Mouse (Mus musculus) G1E-ER4 (cell line): ENCODE measurements around the gene Grip1. TPM values are rescaled to one million over a fixed set of nuclear protein-coding genes. Genes with fewer than 3 reads are reported as not detected.

ENCODE experiments used
- GATA1 ChIP-seq: IDR thresholded peaks from one replicate; pipeline ENCODE4 v1.8.0; 2012; ENCODE audit warnings: low read length, inconsistent platforms
- polyA plus RNA-seq: library from polyadenylated mRNA; stranded (reverse); fragments of >175 nt; gene quantifications from 2 replicates; pipeline ENCODE4 v1.2.3, GENCODE M21; 2012

Gene Grip1
- polyA plus RNA-seq, 1 experiment: not detected

DNA sequence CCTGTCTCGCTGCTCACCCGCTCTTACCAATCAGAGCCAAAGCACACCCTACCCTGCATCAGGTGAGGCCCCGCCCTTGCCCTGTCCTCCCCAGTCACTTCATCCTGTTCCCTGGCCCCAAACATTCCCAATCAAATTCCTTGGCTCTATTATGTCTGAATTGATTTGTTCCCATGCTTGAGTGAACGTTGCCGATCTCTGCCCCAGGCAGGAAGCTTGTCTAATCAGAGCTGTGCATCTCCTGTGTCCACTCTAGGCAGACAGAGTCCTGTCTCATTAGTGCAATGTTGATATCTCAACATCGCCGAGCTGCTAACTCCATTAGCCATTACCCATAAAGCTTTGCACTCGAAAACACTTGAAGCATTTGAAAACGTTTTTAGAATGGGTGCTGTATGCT is 210.0 kb downstream of the Grip1 start:
- no peak for TF ChIP-seq GATA1

DNA sequence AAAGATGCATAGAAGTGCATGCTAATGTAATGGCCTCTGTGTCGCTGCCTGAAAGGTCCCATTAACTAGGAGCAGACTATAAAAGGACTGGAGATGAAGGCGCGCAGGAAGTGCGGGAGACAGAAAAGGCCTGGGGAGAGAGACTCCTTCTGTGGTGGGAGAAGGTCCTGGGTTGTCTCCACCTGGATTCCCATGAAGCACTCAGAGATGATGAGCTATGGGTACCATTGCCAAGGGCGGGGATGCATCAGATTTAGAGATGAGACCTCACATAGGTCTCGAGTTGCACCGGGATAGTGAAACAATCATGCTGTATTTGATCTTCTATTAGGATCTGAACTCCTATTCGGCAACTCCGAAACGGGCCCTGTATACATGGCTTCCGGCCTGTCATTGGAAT is 212.8 kb downstream of the Grip1 start:
- no peak for TF ChIP-seq GATA1

DNA sequence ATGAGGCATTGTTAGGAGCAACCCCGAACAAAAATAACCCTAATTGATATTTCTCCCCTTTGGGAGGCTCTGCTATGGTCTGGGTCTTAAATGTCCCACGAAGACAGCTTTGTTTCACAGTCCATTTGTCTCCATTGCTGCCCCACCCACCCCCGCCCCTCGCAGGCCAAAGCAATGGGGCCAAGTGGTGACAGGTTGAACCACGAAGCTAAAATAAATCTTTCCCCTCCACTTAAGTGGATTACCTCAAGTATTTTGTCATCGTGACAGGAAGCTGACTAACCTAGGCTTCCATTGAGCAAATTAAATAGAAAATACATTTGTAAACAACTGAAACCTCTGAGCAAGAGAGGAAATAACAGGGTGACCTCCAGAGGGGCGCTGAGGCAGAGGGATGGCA is 216.8 kb downstream of the Grip1 start:
- no peak for TF ChIP-seq GATA1

DNA sequence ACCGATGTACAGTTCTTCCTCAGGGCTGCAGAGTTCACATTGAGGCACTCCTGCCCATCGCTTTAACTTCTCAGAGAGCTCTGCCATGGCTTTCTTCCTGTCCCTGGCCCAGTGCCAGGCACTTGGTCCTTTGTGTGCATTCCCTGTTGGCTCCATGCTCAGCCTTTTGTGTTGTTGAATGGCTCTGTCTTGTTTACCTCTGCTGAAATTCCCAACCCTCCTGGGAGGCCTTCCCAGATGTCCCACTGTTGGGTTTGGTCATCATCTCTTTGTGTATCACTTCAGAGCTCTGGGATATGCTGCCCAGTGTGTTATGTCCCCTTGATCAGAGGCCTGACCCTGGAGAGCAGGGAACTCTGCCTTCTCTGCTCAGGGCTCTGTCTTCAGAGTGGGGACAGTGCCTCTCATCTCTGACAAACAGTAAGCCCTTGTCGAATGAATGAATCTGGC is 230.8 kb downstream of the Grip1 start:
- TF ChIP-seq GATA1: no peak

DNA sequence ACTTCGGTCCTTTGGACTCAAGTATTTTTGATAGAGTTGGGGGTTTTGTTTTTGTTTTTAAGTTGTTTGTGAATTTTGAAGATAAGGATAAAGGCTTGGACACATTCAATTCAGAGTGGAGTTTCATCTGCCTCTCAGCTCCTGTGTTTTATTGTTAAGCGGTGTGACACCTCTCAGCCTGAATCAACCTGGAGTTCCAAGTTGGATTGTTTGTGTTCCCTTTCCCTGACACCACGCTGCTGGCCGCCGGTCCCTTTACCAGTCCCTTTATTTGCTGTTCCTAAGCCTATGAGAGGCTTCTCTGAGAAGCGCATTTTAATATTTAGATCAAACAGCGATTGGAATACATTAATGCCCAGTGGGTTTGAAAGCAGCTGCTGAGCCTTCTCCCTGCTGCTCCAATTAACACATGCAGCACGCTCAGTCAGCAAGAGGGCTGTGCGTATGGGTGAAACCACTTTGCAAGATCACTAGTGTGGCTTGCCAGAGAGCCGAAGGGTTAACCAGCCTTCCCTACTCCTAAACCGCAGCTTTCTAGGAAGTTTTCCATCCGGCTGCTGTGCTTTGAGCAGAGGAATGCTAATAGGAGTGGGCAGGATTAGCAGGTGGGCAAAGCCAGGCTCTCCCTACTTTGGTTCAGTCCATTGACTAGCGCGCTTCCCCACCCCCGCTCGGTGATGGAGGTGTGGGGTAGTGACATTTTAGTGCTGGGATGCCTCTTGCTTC is 237.9 kb downstream of the Grip1 start:
- no peak for TF ChIP-seq GATA1

DNA sequence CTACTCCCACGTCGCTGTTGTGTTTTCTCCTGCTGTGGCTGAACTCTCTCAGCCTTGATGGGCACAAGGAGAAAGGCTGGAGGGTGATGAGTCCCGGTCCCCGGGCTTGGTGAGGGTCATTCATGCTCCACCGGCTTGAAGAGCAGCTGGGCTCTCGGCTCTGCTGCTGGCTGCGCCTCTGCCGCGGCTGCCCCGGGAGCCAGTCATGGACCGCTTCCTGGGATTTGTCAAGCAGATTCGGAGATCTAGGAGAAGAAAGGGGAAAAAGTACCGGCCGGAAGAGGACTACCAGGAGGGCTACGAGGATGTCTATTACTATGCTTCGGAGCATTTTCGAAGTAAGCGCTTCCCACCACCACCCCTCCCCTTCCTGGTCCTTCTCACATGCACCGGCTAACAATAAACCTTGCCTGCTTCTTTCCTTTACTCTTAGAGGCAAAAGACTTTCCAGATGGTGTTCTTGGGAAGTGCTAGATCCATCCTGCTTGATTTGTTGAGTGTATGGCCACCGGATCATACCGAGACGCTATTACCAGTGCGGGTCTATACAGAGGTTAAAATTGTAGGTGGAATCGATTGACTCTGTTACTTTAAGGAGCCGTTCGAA is 238.8 kb downstream of the Grip1 start:
- no peak for TF ChIP-seq GATA1

DNA sequence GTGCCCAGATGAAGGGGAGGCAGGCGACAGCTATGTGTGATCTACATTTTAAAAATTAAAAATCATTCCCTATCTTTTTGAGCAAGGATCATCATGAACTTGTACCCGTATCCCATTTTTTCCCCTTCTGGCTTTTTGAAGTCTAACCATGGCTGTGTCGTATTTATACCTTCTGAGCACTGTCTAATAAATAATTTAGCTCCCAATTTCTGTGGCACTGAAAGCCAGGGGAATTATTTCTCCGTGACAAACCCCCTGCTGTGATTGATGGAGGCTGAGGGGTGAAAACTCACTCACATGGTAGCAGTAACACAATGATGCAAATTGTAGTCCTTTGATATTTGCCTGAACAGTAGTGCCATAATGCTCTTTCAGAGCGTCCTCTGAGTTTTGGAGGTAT is 239.8 kb downstream of the Grip1 start:
- no peak for TF ChIP-seq GATA1

DNA sequence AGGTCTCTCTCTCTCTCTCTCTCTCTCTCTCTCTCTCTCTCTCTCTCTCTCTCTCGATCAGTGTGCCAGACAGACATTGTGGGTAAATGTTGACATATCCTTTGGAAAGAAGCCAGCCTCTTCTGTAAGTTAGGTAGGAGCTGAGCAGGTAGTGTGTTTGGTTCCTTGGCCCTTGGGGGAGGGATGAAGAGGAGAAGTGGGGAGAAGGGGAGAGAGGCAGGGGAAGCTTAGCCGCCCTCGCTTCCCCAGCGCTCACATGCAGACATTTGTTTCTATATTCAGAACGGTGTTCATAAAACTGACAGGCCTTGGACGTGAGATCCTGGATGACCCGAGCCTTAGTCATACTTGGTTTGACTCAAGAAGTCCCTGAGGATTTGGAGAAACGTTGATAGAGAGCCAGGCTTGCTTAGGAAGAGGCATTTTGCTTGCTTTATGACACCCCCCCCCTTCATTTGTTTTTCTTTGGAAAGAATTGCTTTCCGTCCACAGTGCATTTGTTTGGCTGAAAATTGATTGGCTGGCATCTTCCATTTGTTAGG is 243.7 kb downstream of the Grip1 start:
- TF ChIP-seq GATA1: no peak

DNA sequence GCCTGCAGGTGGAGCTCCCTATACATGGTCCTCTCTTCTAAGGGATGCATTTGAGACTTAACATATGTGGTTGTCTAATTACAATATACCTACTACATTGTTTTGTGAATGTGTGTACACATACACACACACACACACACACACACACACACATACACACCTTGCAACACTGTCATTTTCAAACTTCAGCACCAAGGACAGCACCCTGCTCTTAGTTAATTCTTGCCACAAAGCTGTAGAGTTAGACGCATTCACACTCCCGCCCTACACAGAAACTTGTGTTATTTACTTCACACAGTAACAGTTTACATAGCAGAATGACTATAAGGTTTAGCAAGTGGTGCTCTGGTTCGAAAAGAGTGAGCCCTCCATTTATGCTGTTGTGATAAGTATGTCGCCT is 251.7 kb downstream of the Grip1 start:
- no peak for TF ChIP-seq GATA1

DNA sequence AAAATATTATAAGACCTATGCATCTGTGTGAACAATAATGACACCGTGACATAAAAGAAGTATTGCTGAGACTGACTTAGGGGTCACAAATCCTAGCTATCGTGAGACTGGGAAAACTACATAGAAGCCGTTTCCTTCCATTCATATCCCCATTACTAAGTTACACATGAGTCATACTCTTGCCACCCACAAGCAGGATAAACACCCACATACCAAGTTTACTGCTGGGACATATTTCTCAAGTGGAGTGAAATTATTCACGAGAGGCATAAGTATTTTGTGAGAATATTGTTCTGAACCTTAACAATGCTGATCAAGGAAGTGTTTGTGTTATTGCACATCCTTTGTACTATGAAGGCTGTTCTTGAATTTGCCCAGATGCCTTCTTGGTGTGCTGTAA is 252.7 kb downstream of the Grip1 start:
- no peak for TF ChIP-seq GATA1

DNA sequence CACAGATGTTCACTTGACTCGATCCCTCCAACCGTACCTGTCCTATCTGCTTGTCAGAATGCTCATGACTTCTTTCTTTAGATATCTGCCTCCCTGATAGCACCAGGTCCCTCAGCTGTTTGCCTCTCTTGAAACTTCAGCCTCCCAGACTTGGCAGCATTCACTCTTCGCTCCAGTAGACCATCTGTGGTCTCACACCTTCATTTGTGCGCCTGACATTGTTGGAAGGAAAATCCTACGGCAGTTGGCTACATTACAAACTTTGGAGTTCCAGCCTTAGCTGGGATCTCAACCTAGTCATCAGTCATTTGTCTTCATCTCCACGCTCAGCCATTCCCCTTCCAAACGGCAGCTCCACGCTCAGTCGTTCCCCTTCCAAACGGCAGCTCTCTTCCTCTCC is 253.4 kb downstream of the Grip1 start:
- TF ChIP-seq GATA1: no peak

DNA sequence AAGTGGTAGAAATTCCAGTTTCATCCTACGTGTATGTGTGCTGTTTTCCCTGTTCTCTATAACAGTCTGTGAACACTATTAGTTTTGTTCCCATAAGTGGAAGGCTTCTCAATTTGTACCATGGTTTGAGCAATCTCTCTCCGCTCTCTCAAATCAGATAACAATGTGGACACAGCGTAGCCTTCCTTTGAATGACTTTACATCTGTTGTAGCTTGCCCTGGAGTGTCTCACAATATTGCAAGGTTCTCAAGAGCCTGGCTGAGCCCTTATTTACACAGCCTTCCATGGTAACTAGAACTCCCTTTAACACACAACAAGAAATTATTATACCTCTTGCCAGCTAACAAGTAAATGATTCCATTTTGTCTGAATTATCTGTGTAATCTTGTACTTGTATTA is 268.3 kb downstream of the Grip1 start:
- no peak for TF ChIP-seq GATA1

DNA sequence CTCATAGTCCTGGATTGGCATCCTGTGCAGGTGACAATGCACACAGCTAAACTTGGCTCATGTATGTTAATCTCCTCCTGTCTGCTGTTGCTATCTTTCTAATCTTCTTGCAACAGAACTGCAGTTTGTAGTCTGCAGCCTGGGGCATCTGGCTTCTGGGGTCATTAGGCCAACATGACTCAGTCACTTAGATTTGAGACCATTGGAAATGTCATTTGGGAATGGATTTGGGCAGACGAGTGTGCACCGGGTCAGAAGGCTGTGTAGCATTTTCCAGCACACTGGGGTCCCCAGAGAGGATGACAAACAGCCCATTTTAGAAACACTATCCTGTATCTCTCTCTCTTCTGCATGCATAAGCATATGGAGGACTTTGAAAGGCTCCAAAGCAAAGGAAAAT is 268.8 kb downstream of the Grip1 start:
- no peak for TF ChIP-seq GATA1

DNA sequence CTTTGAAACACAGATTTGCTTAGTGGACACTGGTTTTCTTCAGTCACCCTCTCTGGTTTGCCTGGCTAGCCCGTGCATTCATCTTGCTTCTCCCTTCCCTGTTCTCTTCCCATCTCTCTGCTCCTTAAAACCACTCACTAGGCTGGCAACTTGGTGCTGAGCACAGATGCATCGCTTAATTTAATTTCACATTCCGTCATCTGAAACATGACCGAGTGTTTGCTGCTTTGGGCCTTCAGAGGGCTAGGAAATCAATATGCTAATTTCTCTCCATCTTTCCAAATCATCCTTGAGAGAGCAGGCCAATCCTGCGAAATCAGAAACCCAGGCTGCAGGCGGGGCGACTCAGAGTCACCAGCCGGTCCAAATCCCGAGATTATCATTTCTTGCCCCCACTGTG is 270.0 kb downstream of the Grip1 start:
- no peak for TF ChIP-seq GATA1

DNA sequence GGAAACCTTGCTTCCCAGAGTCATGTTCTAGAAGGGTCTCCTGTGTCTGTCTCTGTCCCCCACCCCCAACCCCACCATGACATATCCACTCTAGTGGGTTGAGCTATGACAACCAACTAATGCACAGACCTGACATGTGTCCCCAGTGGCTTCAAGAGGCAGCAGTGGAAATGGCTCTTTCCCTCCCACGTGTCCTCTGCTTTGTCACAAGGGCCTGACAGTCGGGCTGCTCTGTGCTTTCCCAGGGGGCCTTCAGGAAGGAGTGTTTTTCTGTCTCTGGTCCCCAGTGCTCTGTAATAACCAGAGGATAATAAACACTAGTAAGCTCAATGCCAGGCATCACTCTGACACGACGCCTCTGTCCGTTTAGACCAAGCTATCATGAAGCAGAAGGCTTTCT is 271.7 kb downstream of the Grip1 start:
- no peak for TF ChIP-seq GATA1

DNA sequence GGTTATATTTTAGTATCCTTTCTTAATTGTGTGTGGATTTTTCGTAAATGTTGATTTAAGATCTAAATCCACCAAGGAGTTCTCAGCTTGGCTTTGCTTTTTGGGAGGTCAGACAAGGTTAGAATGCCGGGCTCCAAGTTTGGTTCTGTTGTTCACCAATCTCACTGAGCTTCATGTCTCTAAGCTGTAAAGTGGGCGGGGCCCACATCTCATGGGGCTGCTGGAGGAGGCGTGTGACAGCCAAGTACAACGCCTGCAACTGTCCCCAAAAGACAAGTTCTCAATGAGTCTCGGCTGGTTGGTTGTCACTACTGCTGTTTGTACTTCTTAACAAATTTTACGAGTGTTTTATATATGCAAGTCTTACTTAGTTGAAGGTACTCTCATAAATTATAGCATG is 272.3 kb downstream of the Grip1 start:
- no peak for TF ChIP-seq GATA1

DNA sequence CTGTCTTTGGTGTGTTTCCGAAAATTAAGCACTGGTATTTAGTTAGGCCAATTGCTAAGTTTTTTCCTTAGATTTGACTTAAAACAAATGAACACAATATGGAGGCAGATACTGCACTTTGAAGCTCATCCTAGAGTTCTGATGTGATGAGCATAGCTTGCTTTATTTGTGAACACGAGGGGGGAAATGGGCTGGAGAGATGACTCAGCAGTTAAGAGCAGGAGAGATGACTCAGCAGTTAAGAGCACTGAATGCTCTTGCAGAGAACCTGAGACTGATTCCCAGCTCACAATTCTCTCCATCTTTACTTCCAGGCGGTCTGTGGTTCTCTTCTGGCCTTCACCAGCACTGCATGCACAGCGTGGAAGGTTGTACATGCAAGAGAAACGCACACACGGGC is 273.3 kb downstream of the Grip1 start:
- no peak for TF ChIP-seq GATA1

DNA sequence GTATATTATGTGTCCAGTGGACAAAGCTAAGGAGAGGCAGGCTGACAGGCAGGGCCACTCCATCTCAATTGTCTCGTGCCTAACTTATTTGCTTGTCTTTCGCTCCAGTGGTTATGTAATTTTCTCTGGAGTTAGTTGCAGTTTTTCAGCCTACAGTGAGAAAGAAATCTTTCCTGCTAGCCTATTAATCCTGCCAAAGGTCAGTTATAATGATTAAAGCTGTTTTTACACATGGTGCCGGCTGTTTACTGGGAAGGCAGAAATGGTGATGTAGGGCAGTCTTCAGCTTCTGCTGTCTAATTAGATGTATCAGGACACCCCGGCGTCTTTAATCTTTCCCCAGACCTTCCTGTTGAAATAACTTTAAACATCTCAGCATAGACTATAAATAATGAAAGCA is 276.6 kb downstream of the Grip1 start:
- no peak for TF ChIP-seq GATA1
